Mouse (Mus musculus): ENCODE data around the gene Robo1. TPM values are rescaled to one million over a fixed set of nuclear protein-coding genes. Genes with fewer than 3 reads are reported as not detected.

The Robo1 gene
- polyA plus RNA-seq, 1 experiment from 2014 or later, result 58.1 TPM

GRCm38 (mm10) chr16:72734234-72734633 is 426.1 kb downstream of the Robo1 start:
- ATAC-seq, result no peak
- 87% methylated on average over 5 of the region's 5 CpGs for WGBS
- H3K27me3 ChIP-seq (replicated peaks; ENCODE audit: control insufficient read depth, insufficient read depth, low read length), result no peaks in the 10 kb centered on the region
- H3K9me3 ChIP-seq (ENCODE audit: control insufficient read depth, low read length), result no peaks in the 10 kb centered on the region
- peaks cover 3% of the 10 kb centered on the region; the same call in 1 of the 2 replicates for H3K4me1 ChIP-seq (replicated peaks; ENCODE audit: control insufficient read depth, insufficient read depth, low read length)
- H3K4me3 ChIP-seq (replicated peaks; ENCODE audit: low read length), result no peak overlapping the region
- no peak overlapping the region for H3K9ac ChIP-seq (replicated peaks; ENCODE audit: low read depth, low read length)
- H3K27ac ChIP-seq (ENCODE audit: low read length), result no peak overlapping the region
- no peaks in the 10 kb centered on the region for H3K36me3 ChIP-seq (ENCODE audit: control insufficient read depth, insufficient read depth)
- H3K4me2 ChIP-seq (ENCODE audit: low read length), result no peak overlapping the region

- Histone ChIP-seq H3K27ac (ENCODE audit: low read length) (no peak overlapping the region), H3K9me3 (ENCODE audit: control insufficient read depth, low read length) (no peaks in the 10 kb centered on the region), H3K9ac (replicated peaks; ENCODE audit: low read depth, low read length) (no peak overlapping the region), H3K4me3 (replicated peaks; ENCODE audit: low read length) (no peak overlapping the region), H3K4me1 (replicated peaks; ENCODE audit: control insufficient read depth, insufficient read depth, low read length) (peaks cover 3% of the 10 kb centered on the region; the same call in 1 of the 2 replicates), H3K36me3 (ENCODE audit: control insufficient read depth, insufficient read depth) (no peaks in the 10 kb centered on the region), H3K27me3 (replicated peaks; ENCODE audit: control insufficient read depth, insufficient read depth, low read length) (no peaks in the 10 kb centered on the region), H3K4me2 (ENCODE audit: low read length) (no peak overlapping the region)
- WGBS, result 74% methylated on average over 11 of the region's 11 CpGs
- no peak for ATAC-seq
Observed at GRCm38 (mm10) chr16:72735175-72735574, 427.1 kb downstream of the Robo1 start.

- Histone ChIP-seq H3K27ac (ENCODE audit: low read length) (no peak overlapping the region), H3K9me3 (ENCODE audit: control insufficient read depth, low read length) (no peaks in the 10 kb centered on the region), H3K4me2 (ENCODE audit: low read length) (no peak overlapping the region), H3K27me3 (replicated peaks; ENCODE audit: control insufficient read depth, insufficient read depth, low read length) (no peaks in the 10 kb centered on the region), H3K4me1 (replicated peaks; ENCODE audit: control insufficient read depth, insufficient read depth, low read length) (peaks cover 3% of the 10 kb centered on the region; the same call in 1 of the 2 replicates), H3K36me3 (ENCODE audit: control insufficient read depth, insufficient read depth) (no peaks in the 10 kb centered on the region), H3K4me3 (replicated peaks; ENCODE audit: low read length) (no peak overlapping the region), H3K9ac (replicated peaks; ENCODE audit: low read depth, low read length) (no peak overlapping the region)
- 95% methylated on average over 3 of the region's 3 CpGs for WGBS
- ATAC-seq, result no peak
Observed at GRCm38 (mm10) chr16:72735588-72735987, 427.5 kb downstream of the Robo1 start.

GRCm38 (mm10) chr16:72737154-72737553 is 429.0 kb downstream of the Robo1 start:
- no peak overlapping the region for H3K9ac ChIP-seq (replicated peaks; ENCODE audit: low read depth, low read length)
- WGBS, result 50% methylated on average over 4 of the region's 4 CpGs
- peaks cover 1% of the 10 kb centered on the region for H3K36me3 ChIP-seq (ENCODE audit: control insufficient read depth, insufficient read depth)
- no peak overlapping the region for H3K4me3 ChIP-seq (replicated peaks; ENCODE audit: low read length)
- no peak for ATAC-seq
- H3K27me3 ChIP-seq (replicated peaks; ENCODE audit: control insufficient read depth, insufficient read depth, low read length), result no peaks in the 10 kb centered on the region
- no peak overlapping the region for H3K27ac ChIP-seq (ENCODE audit: low read length)
- H3K9me3 ChIP-seq (ENCODE audit: control insufficient read depth, low read length), result 0 out of 2 replicates have a peak, but pooled peaks cover 2% of the 10 kb centered on the region
- H3K4me1 ChIP-seq (replicated peaks; ENCODE audit: control insufficient read depth, insufficient read depth, low read length), result peaks cover 3% of the 10 kb centered on the region; the same call in 1 of the 2 replicates
- no peak overlapping the region for H3K4me2 ChIP-seq (ENCODE audit: low read length)

GRCm38 (mm10) chr16:72740218-72740617 is 432.1 kb downstream of the Robo1 start:
- ATAC-seq, result no peak
- Histone ChIP-seq H3K4me3 (replicated peaks; ENCODE audit: low read length) (no peak overlapping the region), H3K27me3 (replicated peaks; ENCODE audit: control insufficient read depth, insufficient read depth, low read length) (no peaks in the 10 kb centered on the region), H3K9ac (replicated peaks; ENCODE audit: low read depth, low read length) (no peak overlapping the region), H3K4me1 (replicated peaks; ENCODE audit: control insufficient read depth, insufficient read depth, low read length) (peaks cover 3% of the 10 kb centered on the region; the same call in 1 of the 2 replicates), H3K36me3 (ENCODE audit: control insufficient read depth, insufficient read depth) (peaks cover 7% of the 10 kb centered on the region), H3K27ac (ENCODE audit: low read length) (no peak overlapping the region), H3K9me3 (ENCODE audit: control insufficient read depth, low read length) (peaks cover 6% of the 10 kb centered on the region; the same call in 1 of the 2 replicates), H3K4me2 (ENCODE audit: low read length) (no peak overlapping the region)
- 93% methylated on average over 7 of the region's 7 CpGs for WGBS

- Histone ChIP-seq H3K4me1 (replicated peaks; ENCODE audit: control insufficient read depth, insufficient read depth, low read length) (no peaks in the 10 kb centered on the region), H3K27me3 (replicated peaks; ENCODE audit: control insufficient read depth, insufficient read depth, low read length) (no peaks in the 10 kb centered on the region), H3K36me3 (ENCODE audit: control insufficient read depth, insufficient read depth) (0 out of 2 replicates have a peak, but pooled peaks cover 3% of the 10 kb centered on the region), H3K4me3 (replicated peaks; ENCODE audit: low read length) (no peak overlapping the region), H3K9ac (replicated peaks; ENCODE audit: low read depth, low read length) (no peak overlapping the region), H3K4me2 (ENCODE audit: low read length) (no peak overlapping the region), H3K9me3 (ENCODE audit: control insufficient read depth, low read length) (peaks cover 8% of the 10 kb centered on the region), H3K27ac (ENCODE audit: low read length) (no peak overlapping the region)
- whole genome bisulfite sequencing, result 83% methylated on average over 5 of the region's 5 CpGs
- no peak for ATAC-seq
Observed at GRCm38 (mm10) chr16:72747696-72748095, 439.6 kb downstream of the Robo1 start.

- H3K27me3 ChIP-seq (replicated peaks; ENCODE audit: control insufficient read depth, insufficient read depth, low read length), result no peaks in the 10 kb centered on the region
- WGBS, result 92% methylated on average over 9 of the region's 9 CpGs
- no peak for ATAC-seq
- H3K4me3 ChIP-seq (replicated peaks; ENCODE audit: low read length), result no peak overlapping the region
- H3K4me2 ChIP-seq (ENCODE audit: low read length), result no peak overlapping the region
- H3K27ac ChIP-seq (ENCODE audit: low read length), result no peak overlapping the region
- no peak overlapping the region for H3K9ac ChIP-seq (replicated peaks; ENCODE audit: low read depth, low read length)
- no peaks in the 10 kb centered on the region for H3K9me3 ChIP-seq (ENCODE audit: control insufficient read depth, low read length)
- no peaks in the 10 kb centered on the region for H3K36me3 ChIP-seq (ENCODE audit: control insufficient read depth, insufficient read depth)
- H3K4me1 ChIP-seq (replicated peaks; ENCODE audit: control insufficient read depth, insufficient read depth, low read length), result no peaks in the 10 kb centered on the region
Observed at GRCm38 (mm10) chr16:72765128-72765913, 457.2 kb downstream of the Robo1 start.

- Histone ChIP-seq H3K27ac (ENCODE audit: low read length) (no peak overlapping the region), H3K4me1 (replicated peaks; ENCODE audit: control insufficient read depth, insufficient read depth, low read length) (peaks cover 10% of the 10 kb centered on the region), H3K9ac (replicated peaks; ENCODE audit: low read depth, low read length) (no peak overlapping the region), H3K9me3 (ENCODE audit: control insufficient read depth, low read length) (no peaks in the 10 kb centered on the region), H3K27me3 (replicated peaks; ENCODE audit: control insufficient read depth, insufficient read depth, low read length) (no peaks in the 10 kb centered on the region), H3K4me2 (ENCODE audit: low read length) (no peak overlapping the region), H3K4me3 (replicated peaks; ENCODE audit: low read length) (no peak overlapping the region), H3K36me3 (ENCODE audit: control insufficient read depth, insufficient read depth) (no peaks in the 10 kb centered on the region)
- no peak for ATAC-seq
- WGBS, result 79% methylated on average over 8 of the region's 8 CpGs
Observed at GRCm38 (mm10) chr16:72769214-72769834, 461.2 kb downstream of the Robo1 start.

GRCm38 (mm10) chr16:72772348-72772747 is 464.2 kb downstream of the Robo1 start:
- Histone ChIP-seq H3K27me3 (replicated peaks; ENCODE audit: control insufficient read depth, insufficient read depth, low read length) (no peaks in the 10 kb centered on the region), H3K27ac (ENCODE audit: low read length) (no peak overlapping the region), H3K36me3 (ENCODE audit: control insufficient read depth, insufficient read depth) (no peaks in the 10 kb centered on the region), H3K4me2 (ENCODE audit: low read length) (no peak overlapping the region), H3K9me3 (ENCODE audit: control insufficient read depth, low read length) (no peaks in the 10 kb centered on the region), H3K4me1 (replicated peaks; ENCODE audit: control insufficient read depth, insufficient read depth, low read length) (peaks cover 10% of the 10 kb centered on the region), H3K4me3 (replicated peaks; ENCODE audit: low read length) (no peak overlapping the region), H3K9ac (replicated peaks; ENCODE audit: low read depth, low read length) (no peak overlapping the region)
- peak; percentile 71 for ATAC-seq
- WGBS, result 17% methylated on average over 5 of the region's 5 CpGs

All from forebrain, embryonic 16.5 days (tissue).